Mouse (Mus musculus) v-Abl transformed pro-B cells (cell line): ENCODE measurements around the gene Astn2.

Experiments used
- in situ Hi-C, 2 experiments: fragments of 400-800 bp; cut with MboI; formaldehyde crosslinking; loops; one replicate each; pipeline ENCODE4 v1.15.1; 2025; ENCODE audit not compliant: unreplicated experiment in 2 of 2

Astn2 gene

GRCm38 (mm10) chr4:66314806-66315484 is 89.5 kb downstream of the Astn2 start:
- in situ Hi-C loops: no loop called here

GRCm38 (mm10) chr4:66312733-66313132 is 91.7 kb downstream of the Astn2 start:
- in situ Hi-C loops: no loop called here

- in situ Hi-C loops: no loop called here
These were observed 93.9 kb downstream of the Astn2 start for GRCm38 (mm10) chr4:66310315-66311020.

- in situ Hi-C loops: no loop called here
These were observed 98.0 kb downstream of the Astn2 start for GRCm38 (mm10) chr4:66306377-66306776.

- in situ Hi-C loops: no loop called here
These were observed 101.6 kb downstream of the Astn2 start for GRCm38 (mm10) chr4:66302686-66303310.

GRCm38 (mm10) chr4:66285034-66285433 is 119.4 kb downstream of the Astn2 start:
- in situ Hi-C loops: no loop called here

GRCm38 (mm10) chr4:66276096-66276495 is 128.3 kb downstream of the Astn2 start:
- in situ Hi-C loops: no loop called here

GRCm38 (mm10) chr4:66271550-66272117 is 132.8 kb downstream of the Astn2 start:
- in situ Hi-C loops: no loop called here

GRCm38 (mm10) chr4:66264031-66264430 is 140.4 kb downstream of the Astn2 start:
- in situ Hi-C loops: no loop called here

- in situ Hi-C loops: no loop called here
These were observed 143.1 kb downstream of the Astn2 start for GRCm38 (mm10) chr4:66261276-66261675.

GRCm38 (mm10) chr4:66258905-66259304 is 145.5 kb downstream of the Astn2 start:
- in situ Hi-C loops: no loop called here

GRCm38 (mm10) chr4:66254695-66255492 is 149.5 kb downstream of the Astn2 start:
- in situ Hi-C loops: no loop called here

- in situ Hi-C loops: no loop called here
These were observed 155.9 kb downstream of the Astn2 start for GRCm38 (mm10) chr4:66248521-66248920.

GRCm38 (mm10) chr4:66242683-66243082 is 161.7 kb downstream of the Astn2 start:
- in situ Hi-C loops: no loop called here

- in situ Hi-C loops: no loop called here
These were observed 171.6 kb downstream of the Astn2 start for GRCm38 (mm10) chr4:66232799-66233198.

- in situ Hi-C loops: no loop called here
These were observed 172.1 kb downstream of the Astn2 start for GRCm38 (mm10) chr4:66232350-66232749.

GRCm38 (mm10) chr4:66230735-66231134 is 173.7 kb downstream of the Astn2 start:
- in situ Hi-C loops: no loop called here

- in situ Hi-C loops: no loop called here
These were observed 181.7 kb downstream of the Astn2 start for GRCm38 (mm10) chr4:66222602-66223317.

- in situ Hi-C loops: no loop called here
These were observed 189.2 kb downstream of the Astn2 start for GRCm38 (mm10) chr4:66215170-66215618.

GRCm38 (mm10) chr4:66189636-66190035 is 214.8 kb downstream of the Astn2 start:
- in situ Hi-C loops: no loop called here
